Mouse (Mus musculus) midbrain, postnatal 0 days (tissue): ENCODE data around the gene Fbxo33. TPM values are rescaled to one million over a fixed set of nuclear protein-coding genes. Genes with fewer than 3 reads are reported as not detected.
"Not testable (repeated sequence)": the region's sequence is repeated elsewhere in the genome, so short reads cannot be mapped to it uniquely, and the experiment has no call there.

ENCODE experiments used
- ATAC-seq: fragments of 200-750 bp; cut with Nextera tagmentation; 2 replicates; pipeline ENCODE4 v1.8.0; 2017; ENCODE audit warnings: moderate number of reproducible peaks, mild to moderate bottlenecking, moderate TSS enrichment, moderate library complexity; ENCODE audit not compliant: low FRiP score
- DNase-seq: peaks from one replicate; pipeline ENCODE4 v3.0.0-alpha.2; 2015; ENCODE audit warnings: low spot score
- H3K27ac ChIP-seq: fragments of 300-500 bp; sonication (generic); 2 replicates; pipeline ENCODE4 v1.5.1; 2014; ENCODE audit warnings: low read depth, mild to moderate bottlenecking, low read length, mixed read lengths
- H3K27me3 ChIP-seq: fragments of 300-500 bp; sonication (generic); 2 replicates; pipeline ENCODE4 v1.6.1; 2014; ENCODE audit warnings: low read length, control low read depth, mixed read lengths; ENCODE audit not compliant: insufficient read depth
- H3K36me3 ChIP-seq: fragments of 300-500 bp; sonication (generic); 2 replicates; pipeline ENCODE4 v1.6.1; 2014; ENCODE audit warnings: low read length, control low read depth, mixed read lengths; ENCODE audit not compliant: insufficient read depth
- H3K4me1 ChIP-seq: fragments of 300-500 bp; sonication (generic); 2 replicates; pipeline ENCODE4 v1.6.1; 2014; ENCODE audit warnings: mild to moderate bottlenecking, control low read depth, antibody characterized with exemption, low read length, mixed read lengths; ENCODE audit not compliant: insufficient read depth
- H3K4me2 ChIP-seq: fragments of 300-500 bp; sonication (generic); 2 replicates; pipeline ENCODE4 v1.6.1; 2014; ENCODE audit warnings: low read depth, mild to moderate bottlenecking, low read length, mixed read lengths; ENCODE audit not compliant: poor library complexity, severe bottlenecking
- H3K4me3 ChIP-seq: fragments of 300-500 bp; sonication (generic); 2 replicates; pipeline ENCODE4 v1.5.1; 2014; ENCODE audit warnings: low read depth, mild to moderate bottlenecking, low read length, moderate library complexity
- H3K9ac ChIP-seq: fragments of 300-500 bp; sonication (generic); replicated peaks from 2 replicates; pipeline ENCODE4 v1.6.1; 2014; ENCODE audit warnings: mild to moderate bottlenecking, low read length, moderate library complexity, mixed read lengths; ENCODE audit not compliant: poor library complexity, severe bottlenecking
- H3K9me3 ChIP-seq: fragments of 300-500 bp; sonication (generic); 2 replicates; pipeline ENCODE4 v1.6.1; 2016; ENCODE audit warnings: low read length, control low read depth
- CTCF ChIP-seq: IDR thresholded peaks from 2 replicates; pipeline ENCODE4 v1.5.1; 2016; ENCODE audit warnings: antibody characterized with exemption, mild to moderate bottlenecking
- WGBS: fragments of 180-500 bp; shearing (Covaris S2); extraction: QIAGEN DNeasy Blood & Tissue Kit; methylation state at CpG from one replicate; pipeline ENCODE4 v1.1.7; 2014; 5-methylcytosine and 5-hydroxymethylcytosine counted together
- polyA plus RNA-seq: library from polyadenylated mRNA; unstranded; fragments of >200 nt; fragmentation: Nextera tagmentation; extraction: Ambion mirVana; gene quantifications from 2 replicates; pipeline ENCODE4 v1.2.1, GENCODE M21; 2015
- total RNA-seq: library from RNA; depleted of rRNA; stranded (reverse); fragments of >200 nt; gene quantifications from 2 replicates; pipeline ENCODE4 v1.2.3, GENCODE M21; 2014

The Fbxo33 gene
- total and polyA plus RNA-seq, 2 experiments from 2014 or later, result 9.6 to 13.9 TPM

- H3K4me2 ChIP-seq, result no peak overlapping the region
- no peaks in the 10 kb centered on the region for H3K36me3 ChIP-seq
- DNase-seq (peak; percentile 72), ATAC-seq (peak; percentile 73; the same call in 1 of the 2 replicates)
- H3K4me3 ChIP-seq, result no peak overlapping the region
- H3K27me3 ChIP-seq, result no peaks in the 10 kb centered on the region
- TF ChIP-seq CTCF, result no peak
- H3K4me1 ChIP-seq, result 0 out of 2 replicates have a peak, but pooled peaks cover 4% of the 10 kb centered on the region
- H3K9me3 ChIP-seq, result no peaks in the 10 kb centered on the region
- peak overlapping the region; percentile 58; the same call in 1 of the 2 replicates for H3K27ac ChIP-seq
- no peak overlapping the region for H3K9ac ChIP-seq
Measured at GRCm38 (mm10) chr12:59260362-59260761, 40.8 kb upstream of the Fbxo33 start.

GRCm38 (mm10) chr12:59259015-59259414 is 39.5 kb upstream of the Fbxo33 start:
- no peak overlapping the region for H3K4me3 ChIP-seq
- no peaks in the 10 kb centered on the region for H3K9me3 ChIP-seq
- no peaks in the 10 kb centered on the region for H3K36me3 ChIP-seq
- DNase-seq (no peak), ATAC-seq (no peak)
- 85% methylated on average over 5 of the region's 5 CpGs for WGBS
- no peak overlapping the region for H3K9ac ChIP-seq
- no peaks in the 10 kb centered on the region for H3K27me3 ChIP-seq
- 0 out of 2 replicates have a peak, but pooled peaks cover 4% of the 10 kb centered on the region for H3K4me1 ChIP-seq
- no peak for TF ChIP-seq CTCF
- H3K4me2 ChIP-seq, result no peak overlapping the region
- H3K27ac ChIP-seq, result no peak overlapping the region

DNA sequence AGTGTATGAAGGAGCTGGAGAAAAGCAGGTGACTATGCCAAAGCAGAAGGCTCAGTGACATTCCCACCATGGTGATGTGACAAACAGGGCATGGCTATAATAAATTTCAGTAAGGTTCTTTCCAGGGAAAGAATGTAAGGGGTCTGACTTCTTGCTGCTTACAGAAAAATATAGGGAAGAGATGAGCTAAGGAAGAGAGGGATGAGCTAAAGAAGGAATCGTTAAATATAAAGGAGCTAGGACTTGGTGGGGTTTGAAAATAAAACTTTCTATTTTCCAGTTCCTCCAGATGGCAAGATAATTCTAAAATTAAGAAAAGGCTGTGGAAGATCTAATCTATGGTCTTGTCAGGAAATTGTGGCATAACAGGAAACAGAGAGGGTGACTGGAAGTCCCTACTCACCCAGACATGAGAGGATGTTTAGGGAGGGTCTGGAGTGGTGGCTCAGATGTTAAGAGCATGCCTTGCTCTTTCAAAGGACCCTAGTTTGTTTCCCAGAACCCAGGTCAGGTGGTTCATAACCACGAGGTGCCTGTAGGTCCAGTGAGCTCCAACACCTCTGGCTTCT is 30.8 kb upstream of the Fbxo33 start:
- no peak for ATAC-seq
- no peak for TF ChIP-seq CTCF
- Histone ChIP-seq H3K4me1 (no peaks in the 10 kb centered on the region), H3K9ac (no peak overlapping the region), H3K27ac (no peak overlapping the region), H3K36me3 (no peaks in the 10 kb centered on the region), H3K4me2 (no peak overlapping the region), H3K9me3 (no peaks in the 10 kb centered on the region), H3K4me3 (no peak overlapping the region), H3K27me3 (no peaks in the 10 kb centered on the region)
- WGBS, result 86% methylated on average over 2 of the region's 2 CpGs
- DNase-seq, result no peak

DNA sequence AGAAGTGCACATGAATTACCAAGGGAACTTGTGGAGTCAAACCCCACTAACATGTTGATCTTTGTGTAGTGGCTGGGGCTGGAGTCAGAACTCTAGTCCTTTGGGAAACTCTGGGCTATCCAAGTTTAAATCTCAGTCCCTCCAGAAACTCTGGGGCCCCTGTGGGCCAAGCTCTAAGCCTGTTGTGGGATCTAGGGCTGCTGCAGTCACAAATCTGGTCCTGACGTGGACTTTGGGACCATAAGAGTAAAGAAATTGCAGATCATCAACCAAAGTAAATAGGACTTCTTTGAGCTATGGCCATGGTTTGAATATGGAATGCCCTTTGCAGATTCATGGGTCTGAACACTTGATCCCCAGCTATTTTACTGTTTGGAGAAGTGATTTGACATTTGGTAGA is 29.4 kb upstream of the Fbxo33 start:
- Histone ChIP-seq H3K27ac (no peak overlapping the region), H3K9ac (no peak overlapping the region), H3K4me3 (no peak overlapping the region), H3K27me3 (no peaks in the 10 kb centered on the region), H3K9me3 (no peaks in the 10 kb centered on the region), H3K4me2 (no peak overlapping the region), H3K36me3 (no peaks in the 10 kb centered on the region), H3K4me1 (no peaks in the 10 kb centered on the region)
- DNase-seq, result no peak
- TF ChIP-seq CTCF, result no peak
- no peak for ATAC-seq
- 87% methylated on average over 1 of the region's 1 CpGs for WGBS

DNA sequence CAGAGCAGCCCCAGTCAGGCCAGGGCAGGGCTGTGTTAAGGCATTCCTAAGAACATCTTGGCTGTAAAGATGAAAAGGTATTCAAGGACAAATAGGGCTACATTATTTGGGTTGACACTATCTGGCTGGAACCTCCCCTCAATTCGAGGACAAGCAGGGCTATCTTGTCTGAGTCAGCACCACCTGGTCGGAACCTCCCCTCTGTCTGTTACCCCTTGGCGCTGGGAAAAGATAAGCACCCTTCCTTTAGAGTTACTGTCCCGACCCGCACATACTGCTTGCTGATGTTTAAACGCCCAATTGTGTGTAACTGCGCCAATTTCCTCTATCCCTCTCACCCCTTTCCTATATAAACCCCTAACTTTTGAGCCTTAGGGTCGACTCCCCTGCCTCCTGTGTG is 21.5 kb upstream of the Fbxo33 start:
- WGBS, result 96% methylated on average over 8 of the region's 8 CpGs
- H3K36me3 ChIP-seq, H3K9ac ChIP-seq, H3K27me3 ChIP-seq, H3K9me3 ChIP-seq, H3K4me1 ChIP-seq, H3K27ac ChIP-seq, ATAC-seq, DNase-seq, H3K4me2 ChIP-seq, H3K4me3 ChIP-seq: not testable (repeated sequence)

DNA sequence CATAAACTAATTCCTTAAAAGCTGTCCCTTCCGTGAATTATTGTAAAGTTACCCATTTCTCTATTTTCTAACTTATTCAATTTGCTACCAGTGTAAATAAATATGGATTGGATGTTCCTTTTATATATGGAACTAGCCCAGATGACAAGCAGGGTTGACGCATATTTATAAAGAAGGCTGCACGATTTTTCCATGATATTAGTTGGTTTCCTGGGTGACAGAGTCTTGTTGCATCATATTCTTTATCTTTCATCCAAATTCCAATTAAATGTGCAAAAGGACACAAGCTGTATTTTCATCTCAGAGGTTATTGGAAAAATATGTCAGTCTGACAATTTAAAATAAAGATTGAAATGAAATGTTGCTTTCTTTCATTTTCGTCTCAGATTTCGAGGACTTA is 18.9 kb upstream of the Fbxo33 start:
- Histone ChIP-seq H3K27ac (no peak overlapping the region), H3K27me3 (no peaks in the 10 kb centered on the region), H3K4me2 (no peak overlapping the region), H3K36me3 (no peaks in the 10 kb centered on the region), H3K4me1 (no peaks in the 10 kb centered on the region), H3K4me3 (no peak overlapping the region), H3K9me3 (no peaks in the 10 kb centered on the region), H3K9ac (no peak overlapping the region)
- DNase-seq (no peak), ATAC-seq (no peak)
- WGBS, result 79% methylated on average over 5 of the region's 5 CpGs
- no peak for TF ChIP-seq CTCF
